Mouse (Mus musculus) liver, embryonic 15.5 days (tissue): ENCODE results near the gene Minpp1. TPM values are rescaled to one million over a fixed set of nuclear protein-coding genes. Genes with fewer than 3 reads are reported as not detected.
A peak's percentile ranks its signal among the peaks of the same experiment; 100 is the strongest.

Experiments
- ATAC-seq: fragments of 200-750 bp; cut with Nextera tagmentation; 2 replicates; pipeline ENCODE4 v1.8.0; 2017; ENCODE audit warnings: moderate number of reproducible peaks, mild to moderate bottlenecking, moderate library complexity; ENCODE audit not compliant: insufficient read depth
- H3K27ac ChIP-seq: fragments of 300-500 bp; sonication (generic); replicated peaks from 2 replicates; pipeline ENCODE4 v1.5.1; 2015; ENCODE audit warnings: mild to moderate bottlenecking, inconsistent platforms
- H3K27me3 ChIP-seq: fragments of 300-500 bp; sonication (generic); 2 replicates; pipeline ENCODE4 v1.6.1; 2015; ENCODE audit warnings: mild to moderate bottlenecking, inconsistent platforms
- H3K36me3 ChIP-seq: fragments of 300-500 bp; sonication (generic); replicated peaks from 2 replicates; pipeline ENCODE4 v1.6.1; 2015; ENCODE audit warnings: moderate library complexity, mild to moderate bottlenecking, inconsistent platforms
- H3K4me1 ChIP-seq: fragments of 300-500 bp; sonication (generic); replicated peaks from 2 replicates; pipeline ENCODE4 v1.6.1; 2015; ENCODE audit warnings: inconsistent platforms
- H3K4me2 ChIP-seq: fragments of 300-500 bp; sonication (generic); 2 replicates; pipeline ENCODE4 v1.6.1; 2015; ENCODE audit warnings: moderate library complexity, mild to moderate bottlenecking, inconsistent platforms
- H3K4me3 ChIP-seq: fragments of 300-500 bp; sonication (generic); replicated peaks from 2 replicates; pipeline ENCODE4 v1.5.1; 2015; ENCODE audit warnings: mild to moderate bottlenecking, inconsistent platforms
- H3K9ac ChIP-seq: fragments of 300-500 bp; sonication (generic); 2 replicates; pipeline ENCODE4 v1.6.1; 2015; ENCODE audit warnings: moderate library complexity, mild to moderate bottlenecking, inconsistent platforms
- H3K9me3 ChIP-seq: fragments of 300-500 bp; sonication (generic); replicated peaks from 2 replicates; pipeline ENCODE4 v1.6.1; 2016; ENCODE audit warnings: inconsistent platforms
- WGBS: fragments of 180-500 bp; shearing (Covaris S2); methylation state at CpG from one replicate; pipeline ENCODE4 v1.1.7; 2015; ENCODE audit warnings: mixed read lengths; ENCODE audit not compliant: insufficient replicate concordance; 5-methylcytosine and 5-hydroxymethylcytosine counted together
- polyA plus RNA-seq: library from polyadenylated mRNA; unstranded; fragments of >200 nt; fragmentation: Nextera tagmentation; extraction: Ambion mirVana; gene quantifications from 2 replicates; pipeline ENCODE4 v1.2.1, GENCODE M21; 2015

The Minpp1 gene
- polyA plus RNA-seq, 1 experiment from 2014 or later: 82.9 TPM

DNA sequence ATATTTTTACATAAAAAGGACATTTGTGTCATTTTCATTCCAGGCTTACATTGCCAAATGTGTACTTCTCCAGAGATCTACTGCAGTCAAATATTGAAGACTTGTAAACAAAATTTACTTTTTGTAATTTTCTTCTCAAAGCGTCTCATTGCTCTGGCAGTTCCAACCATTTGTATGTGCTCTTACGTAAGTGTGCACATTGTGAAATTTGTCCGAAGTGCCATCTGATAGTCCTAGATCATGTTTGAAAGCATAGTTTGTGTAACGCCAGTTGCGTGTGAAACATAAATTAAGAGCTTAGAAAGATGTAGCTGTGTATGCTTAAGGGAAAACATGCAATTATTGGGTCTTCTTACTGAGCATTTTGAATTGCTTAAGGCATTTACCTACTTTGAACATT is 20.9 kb downstream of the Minpp1 start:
- Histone ChIP-seq H3K9me3 (no peaks in the 10 kb centered on the region), H3K4me2 (no peak overlapping the region), H3K27ac (peak overlapping the region; percentile 53; the same call in 1 of the 2 replicates), H3K9ac (no peak overlapping the region), H3K27me3 (no peaks in the 10 kb centered on the region), H3K4me3 (no peak overlapping the region), H3K36me3 (peaks cover 71% of the 10 kb centered on the region), H3K4me1 (peaks cover 55% of the 10 kb centered on the region)
- no peak for ATAC-seq
- 73% methylated on average over 5 of the region's 5 CpGs for WGBS

- WGBS: 80% methylated on average over 6 of the region's 6 CpGs
Observed at GRCm38 (mm10) chr19:32507100-32507499, 21.5 kb downstream of the Minpp1 start.

GRCm38 (mm10) chr19:32507526-32507925 is 22.0 kb downstream of the Minpp1 start:
- Histone ChIP-seq H3K9ac (no peak overlapping the region), H3K27ac (0 out of 2 replicates have a peak overlapping the region, but pooled peaks have one; percentile 3), H3K4me2 (no peak overlapping the region), H3K36me3 (peaks cover 75% of the 10 kb centered on the region), H3K9me3 (no peaks in the 10 kb centered on the region), H3K27me3 (no peaks in the 10 kb centered on the region), H3K4me3 (no peak overlapping the region), H3K4me1 (peaks cover 55% of the 10 kb centered on the region)
- ATAC-seq: no peak
- 82% methylated on average over 9 of the region's 9 CpGs for WGBS

More at GRCm38 (mm10) chr19:32507100-32507499, 21.5 kb downstream of the Minpp1 start:
- H3K36me3 ChIP-seq: peaks cover 70% of the 10 kb centered on the region
- H3K4me2 ChIP-seq: no peak overlapping the region
- peaks cover 55% of the 10 kb centered on the region for H3K4me1 ChIP-seq
- no peaks in the 10 kb centered on the region for H3K9me3 ChIP-seq
- H3K4me3 ChIP-seq: no peak overlapping the region
- no peaks in the 10 kb centered on the region for H3K27me3 ChIP-seq
- H3K9ac ChIP-seq: no peak overlapping the region
- no peak for ATAC-seq
- H3K27ac ChIP-seq: 0 out of 2 replicates have a peak overlapping the region, but pooled peaks have one; percentile 2

DNA sequence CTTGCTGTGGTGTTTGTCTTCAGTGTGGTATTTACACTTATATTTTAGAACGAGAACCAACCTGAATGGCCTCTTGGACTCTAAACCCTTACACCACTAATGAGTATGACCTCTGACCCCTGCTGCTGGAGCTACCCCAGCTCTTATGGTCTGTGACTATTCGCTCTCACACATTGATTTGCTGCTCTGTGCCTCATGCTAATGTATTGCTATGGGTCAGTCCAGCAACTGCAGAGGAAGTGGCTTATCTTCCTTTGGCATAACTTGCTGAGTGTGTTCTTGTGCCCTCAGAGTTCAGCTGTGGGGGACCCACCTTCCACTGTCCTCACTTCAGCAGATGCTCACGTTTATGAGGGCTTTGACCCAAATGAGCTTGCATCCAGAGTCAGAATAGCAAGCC is 24.7 kb downstream of the Minpp1 start:
- Histone ChIP-seq H3K4me2 (peak overlapping the region; percentile 58), H3K4me1 (peaks cover 53% of the 10 kb centered on the region), H3K9me3 (no peaks in the 10 kb centered on the region), H3K27me3 (no peaks in the 10 kb centered on the region), H3K36me3 (peaks cover 79% of the 10 kb centered on the region), H3K9ac (no peak overlapping the region), H3K4me3 (0 out of 2 replicates have a peak overlapping the region, but pooled peaks have one; percentile 8), H3K27ac (peak overlapping the region; percentile 91)
- 29% methylated on average over 3 of the region's 3 CpGs for WGBS
- ATAC-seq: peak; percentile 82

DNA sequence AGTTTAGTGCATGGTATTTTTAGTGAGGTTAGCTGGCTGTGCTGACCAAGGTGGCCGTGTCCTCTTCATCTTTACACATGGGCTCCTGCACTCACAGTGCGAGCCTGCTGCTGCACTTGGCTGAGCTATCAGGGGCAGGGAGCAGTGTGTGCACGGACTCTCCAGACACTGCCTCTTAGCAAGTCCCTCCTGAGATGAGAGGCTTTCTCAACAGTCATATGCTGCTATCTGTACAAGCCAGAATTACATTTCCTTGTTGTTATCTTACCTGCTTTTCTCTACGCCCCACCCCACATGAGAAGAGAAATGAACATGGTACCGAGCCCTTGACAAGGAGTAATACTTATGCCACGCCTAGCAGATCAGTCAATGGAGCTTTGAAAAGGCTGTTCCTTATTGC is 25.4 kb downstream of the Minpp1 start:
- peak overlapping the region; percentile 40 for H3K9ac ChIP-seq
- 18% methylated on average over 6 of the region's 6 CpGs for WGBS
- no peaks in the 10 kb centered on the region for H3K9me3 ChIP-seq
- H3K4me1 ChIP-seq: peaks cover 50% of the 10 kb centered on the region
- peaks cover 78% of the 10 kb centered on the region for H3K36me3 ChIP-seq
- peak overlapping the region; percentile 91 for H3K27ac ChIP-seq
- ATAC-seq: peak; percentile 98
- H3K4me3 ChIP-seq: 0 out of 2 replicates have a peak overlapping the region, but pooled peaks have one; percentile 8
- no peaks in the 10 kb centered on the region for H3K27me3 ChIP-seq
- H3K4me2 ChIP-seq: peak overlapping the region; percentile 58

- no peak overlapping the region for H3K27ac ChIP-seq
- H3K36me3 ChIP-seq: peaks cover 79% of the 10 kb centered on the region
- no peak overlapping the region for H3K4me3 ChIP-seq
- peaks cover 38% of the 10 kb centered on the region for H3K4me1 ChIP-seq
- no peak overlapping the region for H3K4me2 ChIP-seq
- 31% methylated on average over 1 of the region's 1 CpGs for WGBS
- no peaks in the 10 kb centered on the region for H3K9me3 ChIP-seq
- no peak overlapping the region for H3K9ac ChIP-seq
- no peaks in the 10 kb centered on the region for H3K27me3 ChIP-seq
- ATAC-seq: no peak
Observed at GRCm38 (mm10) chr19:32512518-32512917, 26.9 kb downstream of the Minpp1 start.

DNA sequence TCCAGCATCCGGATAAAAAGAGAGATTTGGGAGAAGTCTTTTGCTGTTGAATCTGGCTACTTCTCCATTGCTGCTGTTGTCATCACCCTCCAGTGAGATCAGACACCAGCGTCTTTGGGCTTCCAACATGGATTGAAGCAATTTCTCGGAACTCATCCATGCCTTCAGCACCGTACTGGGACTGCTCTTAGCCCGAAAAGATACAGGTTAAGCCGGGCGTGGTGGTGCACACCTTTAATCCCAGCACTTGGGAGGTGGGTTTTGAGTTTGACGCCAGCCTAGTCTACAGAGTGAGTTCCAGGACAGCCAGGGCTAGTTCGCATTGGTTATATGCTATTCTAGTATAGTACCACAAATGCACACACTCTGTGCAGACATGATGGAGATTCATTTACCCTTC is 31.0 kb downstream of the Minpp1 start:
- no peaks in the 10 kb centered on the region for H3K4me1 ChIP-seq
- no peak overlapping the region for H3K27ac ChIP-seq
- no peak for ATAC-seq
- no peak overlapping the region for H3K4me2 ChIP-seq
- no peak overlapping the region for H3K4me3 ChIP-seq
- 89% methylated on average over 9 of the region's 9 CpGs for WGBS
- H3K36me3 ChIP-seq: peaks cover 60% of the 10 kb centered on the region
- H3K27me3 ChIP-seq: no peaks in the 10 kb centered on the region
- H3K9ac ChIP-seq: no peak overlapping the region
- H3K9me3 ChIP-seq: no peaks in the 10 kb centered on the region

DNA sequence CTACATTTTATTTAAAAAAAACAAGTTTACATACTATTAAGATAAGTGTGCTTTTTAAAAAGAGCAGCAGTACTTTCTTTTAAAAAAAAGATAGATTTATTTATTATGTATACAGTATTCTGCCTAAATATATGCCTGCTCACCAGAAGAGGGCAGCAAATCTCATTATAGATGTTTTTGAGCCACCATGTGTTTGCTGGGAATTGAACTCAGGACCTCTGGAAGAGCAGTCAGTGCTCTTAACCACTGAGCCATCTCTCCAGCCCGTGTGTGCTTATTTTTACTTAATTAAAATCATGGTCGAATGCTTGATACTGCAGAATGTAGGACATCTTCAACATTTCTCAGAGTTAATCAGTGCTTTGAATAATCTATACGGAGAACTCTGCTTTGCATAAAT is 35.9 kb downstream of the Minpp1 start:
- no peak overlapping the region for H3K4me3 ChIP-seq
- peaks cover 21% of the 10 kb centered on the region for H3K4me1 ChIP-seq
- no peak overlapping the region for H3K27ac ChIP-seq
- WGBS: 69% methylated on average over 3 of the region's 3 CpGs
- no peak overlapping the region for H3K4me2 ChIP-seq
- H3K36me3 ChIP-seq: peaks cover 14% of the 10 kb centered on the region
- H3K9me3 ChIP-seq: no peaks in the 10 kb centered on the region
- no peak overlapping the region for H3K9ac ChIP-seq
- no peaks in the 10 kb centered on the region for H3K27me3 ChIP-seq
- ATAC-seq: no peak

DNA sequence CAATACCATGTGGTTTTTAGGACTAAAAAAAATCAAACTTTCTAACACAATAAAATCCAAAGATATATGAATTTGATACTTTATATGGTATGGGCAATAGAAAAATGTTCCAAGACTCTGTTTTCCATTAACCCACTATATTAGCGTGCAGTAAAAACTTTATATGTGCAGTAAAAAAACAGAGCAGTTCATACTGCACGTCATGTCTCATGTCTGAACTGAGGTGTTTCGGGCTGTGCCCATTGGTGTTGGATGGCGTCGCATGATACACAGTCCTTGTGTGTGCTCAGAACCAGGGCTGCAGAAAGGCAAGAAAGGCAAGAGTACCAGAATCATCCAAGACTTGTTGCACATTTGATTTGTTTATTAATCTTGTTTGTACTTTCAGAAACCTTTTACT is 36.7 kb downstream of the Minpp1 start:
- H3K9me3 ChIP-seq: no peaks in the 10 kb centered on the region
- peaks cover 21% of the 10 kb centered on the region for H3K4me1 ChIP-seq
- no peak overlapping the region for H3K27ac ChIP-seq
- H3K27me3 ChIP-seq: no peaks in the 10 kb centered on the region
- ATAC-seq: no peak
- H3K36me3 ChIP-seq: peaks cover 6% of the 10 kb centered on the region
- 82% methylated on average over 5 of the region's 5 CpGs for WGBS
- no peak overlapping the region for H3K4me3 ChIP-seq
- H3K4me2 ChIP-seq: no peak overlapping the region
- H3K9ac ChIP-seq: no peak overlapping the region

DNA sequence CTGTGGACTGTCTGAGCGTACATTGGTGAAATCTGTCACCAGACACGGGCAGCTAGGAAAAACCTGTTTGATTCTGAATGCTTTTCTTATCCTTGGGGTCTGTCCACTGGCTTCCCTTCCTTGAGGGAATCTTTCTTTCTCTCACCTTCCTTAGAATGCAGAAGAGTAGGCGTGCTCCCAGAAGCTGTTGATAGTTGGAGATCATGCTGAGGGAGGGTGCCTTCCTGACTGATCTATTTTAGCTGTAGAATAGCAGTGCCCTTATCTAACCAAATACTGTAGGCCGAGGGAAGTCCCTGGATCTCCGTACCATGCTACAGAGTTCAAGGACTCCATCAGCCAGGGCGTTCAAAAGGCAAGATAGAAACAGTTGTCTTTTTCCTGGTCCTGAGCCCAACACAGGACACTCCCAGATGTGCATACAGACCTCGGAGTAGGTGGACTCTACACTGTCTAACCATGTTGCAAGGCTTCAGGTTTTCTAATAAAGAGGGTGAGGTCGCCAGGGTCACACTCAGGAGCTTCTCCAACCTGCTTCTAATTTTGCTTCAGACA is 37.3 kb downstream of the Minpp1 start:
- H3K9ac ChIP-seq: no peak overlapping the region
- ATAC-seq: no peak
- 32% methylated on average over 8 of the region's 8 CpGs for WGBS
- no peak overlapping the region for H3K4me2 ChIP-seq
- H3K36me3 ChIP-seq: 0 out of 2 replicates have a peak, but pooled peaks cover under 1% of the 10 kb centered on the region
- H3K27me3 ChIP-seq: no peaks in the 10 kb centered on the region
- peaks cover 21% of the 10 kb centered on the region for H3K4me1 ChIP-seq
- H3K9me3 ChIP-seq: no peaks in the 10 kb centered on the region
- H3K27ac ChIP-seq: no peak overlapping the region
- H3K4me3 ChIP-seq: no peak overlapping the region

- H3K27ac ChIP-seq: peak overlapping the region; percentile 42
- no peaks in the 10 kb centered on the region for H3K36me3 ChIP-seq
- no peaks in the 10 kb centered on the region for H3K9me3 ChIP-seq
- no peak overlapping the region for H3K9ac ChIP-seq
- ATAC-seq: peak; percentile 74
- peak overlapping the region; percentile 10; the same call in 1 of the 2 replicates for H3K4me2 ChIP-seq
- H3K4me3 ChIP-seq: no peak overlapping the region
- H3K4me1 ChIP-seq: peaks cover 25% of the 10 kb centered on the region
- H3K27me3 ChIP-seq: no peaks in the 10 kb centered on the region
- 42% methylated on average over 14 of the region's 14 CpGs for WGBS
Observed at GRCm38 (mm10) chr19:32523769-32524515, 38.4 kb downstream of the Minpp1 start.
